Comparison of ENCODE assay signal across 8 mouse cellular contexts in the genomic region with DNA sequence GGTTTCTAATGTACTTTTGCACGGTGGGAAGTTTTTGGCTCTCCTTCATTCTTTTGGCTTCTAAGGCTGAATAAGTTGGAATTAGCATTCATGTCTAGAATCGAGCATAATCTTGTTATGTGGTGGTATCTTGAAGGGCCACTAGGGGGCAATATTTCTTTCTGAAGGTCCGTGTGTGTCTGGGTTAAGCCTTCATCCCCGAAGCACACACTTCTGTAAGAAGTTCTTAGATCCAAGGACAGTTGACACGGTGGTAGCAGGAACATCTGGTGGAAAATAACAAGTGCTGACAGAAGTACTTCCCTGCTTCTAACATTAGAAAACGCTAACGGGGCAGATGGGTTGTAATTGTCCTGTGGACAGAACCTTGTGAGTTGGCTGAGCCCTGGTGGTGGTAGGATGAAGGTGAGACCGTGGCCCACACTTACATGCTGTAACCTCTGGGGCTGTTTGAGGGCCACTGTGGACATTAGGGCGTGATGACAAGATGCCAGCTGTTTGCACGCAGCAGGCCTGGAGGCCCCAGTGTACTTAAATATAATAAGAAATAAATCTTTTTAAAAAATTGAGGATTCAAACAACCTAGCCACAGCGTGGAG. TPM values are rescaled to one million over a fixed set of nuclear protein-coding genes. Genes with fewer than 3 reads are reported as not detected.
DNase-seq lines count a peak whose midpoint lies in the region; ATAC-seq and TF ChIP-seq lines count a peak whose summit lies in the region.

No protein-coding gene starts in this region.

- ATAC-seq in midbrain, embryonic 14.5 days (ENCODE audit: low FRiP score, low TSS enrichment): no peak
- no peak for ATAC-seq in midbrain, embryonic 16.5 days
- no peak for ATAC-seq in embryonic facial prominence, embryonic 14.5 days (ENCODE audit: low read depth)

- 62% methylated on average over 11 of the region's 11 CpGs for WGBS in midbrain, embryonic 14.5 days
- 57% methylated on average over 11 of the region's 11 CpGs for WGBS in midbrain, embryonic 16.5 days
- 51% methylated on average over 11 of the region's 11 CpGs for WGBS in embryonic facial prominence, embryonic 14.5 days

- H3K27ac ChIP-seq in gastrocnemius, adult 2 months: peak overlapping the region; percentile 67
- no peak overlapping the region for H3K27ac ChIP-seq in midbrain, embryonic 14.5 days (replicated peaks; ENCODE audit: low read depth, low read length)
- H3K27ac ChIP-seq in midbrain, embryonic 16.5 days (ENCODE audit: low read length): no peak overlapping the region
- no peak overlapping the region for H3K27ac ChIP-seq in embryonic facial prominence, embryonic 14.5 days (replicated peaks; ENCODE audit: low read depth, low read length)

- no peaks in the 10 kb centered on the region for H3K9me3 ChIP-seq in midbrain, embryonic 14.5 days (ENCODE audit: control insufficient read depth, low read length)
- H3K9me3 ChIP-seq in midbrain, embryonic 16.5 days (replicated peaks; ENCODE audit: control insufficient read depth, low read length, poor library complexity, severe bottlenecking): no peaks in the 10 kb centered on the region
- no peaks in the 10 kb centered on the region for H3K9me3 ChIP-seq in embryonic facial prominence, embryonic 14.5 days (ENCODE audit: control insufficient read depth, low read length)

- TF ChIP-seq CTCF in gastrocnemius, adult 2 months (IDR thresholded peaks at IDR 0.05): peak; percentile 73

- H3K4me2 ChIP-seq in midbrain, embryonic 14.5 days (ENCODE audit: low read length): no peak overlapping the region
- H3K4me2 ChIP-seq in midbrain, embryonic 16.5 days (ENCODE audit: low read length): no peak overlapping the region
- H3K4me2 ChIP-seq in embryonic facial prominence, embryonic 14.5 days (ENCODE audit: low read depth, low read length): no peak overlapping the region

- peak overlapping the region; percentile 99 for H3K4me3 ChIP-seq in gastrocnemius, adult 2 months
- no peak overlapping the region for H3K4me3 ChIP-seq in midbrain, embryonic 14.5 days (replicated peaks; ENCODE audit: low read depth, low read length)
- no peak overlapping the region for H3K4me3 ChIP-seq in midbrain, embryonic 16.5 days (ENCODE audit: low read depth, low read length)
- H3K4me3 ChIP-seq in embryonic facial prominence, embryonic 14.5 days (ENCODE audit: low read depth, low read length): no peak overlapping the region

- H3K4me1 ChIP-seq in midbrain, embryonic 14.5 days (ENCODE audit: control insufficient read depth, insufficient read depth, low read length): 0 out of 2 replicates have a peak, but pooled peaks cover 3% of the 10 kb centered on the region
- H3K4me1 ChIP-seq in midbrain, embryonic 16.5 days (ENCODE audit: control insufficient read depth, insufficient read depth, low read length): peaks cover 10% of the 10 kb centered on the region; the same call in 1 of the 2 replicates
- H3K4me1 ChIP-seq in embryonic facial prominence, embryonic 14.5 days (ENCODE audit: control insufficient read depth, insufficient read depth, low read length): peaks cover 12% of the 10 kb centered on the region; the same call in 1 of the 2 replicates

- peak; percentile 59 for DNase-seq in gastrocnemius, adult 2 months
- DNase-seq in gastrocnemius, postnatal 4 days (ENCODE audit: low spot score in 2 of 2): no peak
- peak; percentile 72 for DNase-seq in midbrain, embryonic 14.5 days
- peak; percentile 75 for DNase-seq in embryonic facial prominence, embryonic 14.5 days (ENCODE audit: low spot score)
- DNase-seq in retina, postnatal 1 day: peak; percentile 74
- no peak for DNase-seq in cerebellum, adult 11-12 months
- DNase-seq in thymus, postnatal 4 days: no peak

- no peak overlapping the region for H3K9ac ChIP-seq in midbrain, embryonic 14.5 days (replicated peaks; ENCODE audit: low read length)
- H3K9ac ChIP-seq in midbrain, embryonic 16.5 days (ENCODE audit: low read depth, low read length): no peak overlapping the region
- H3K9ac ChIP-seq in embryonic facial prominence, embryonic 14.5 days (ENCODE audit: low read depth, low read length): no peak overlapping the region

- H3K36me3 ChIP-seq in midbrain, embryonic 14.5 days (ENCODE audit: control insufficient read depth, insufficient read depth, low read length): no peaks in the 10 kb centered on the region
- no peaks in the 10 kb centered on the region for H3K36me3 ChIP-seq in midbrain, embryonic 16.5 days (ENCODE audit: control insufficient read depth, insufficient read depth, low read length)
- peaks cover 6% of the 10 kb centered on the region; the same call in 1 of the 2 replicates for H3K36me3 ChIP-seq in embryonic facial prominence, embryonic 14.5 days (ENCODE audit: control insufficient read depth, insufficient read depth, low read length)

- intact Hi-C loops in gastrocnemius, adult 2 months (cut with DNase I): loop anchor here (5.0 kb wide), 2 partner anchors 33 to 73 kb away; no protein-coding TSS in a partner anchor

- H3K27me3 ChIP-seq in midbrain, embryonic 14.5 days (ENCODE audit: control insufficient read depth, insufficient read depth, low read length): peaks cover 17% of the 10 kb centered on the region; the same call in 1 of the 2 replicates
- 0 out of 2 replicates have a peak, but pooled peaks cover 2% of the 10 kb centered on the region for H3K27me3 ChIP-seq in midbrain, embryonic 16.5 days (ENCODE audit: control insufficient read depth, insufficient read depth, low read depth, low read length)
- no peaks in the 10 kb centered on the region for H3K27me3 ChIP-seq in embryonic facial prominence, embryonic 14.5 days (replicated peaks; ENCODE audit: control insufficient read depth, insufficient read depth, low read length)

RNA-seq across cellular contexts. Expression of a gene that starts 44.1 kb away (rescaled TPM):
- 10 to 100 TPM; 66.2 to 83.3 TPM for total RNA-seq in gastrocnemius, adult 2 months (2021)
- 10 to 100 TPM; 58.4 to 59.1 TPM for total RNA-seq in gastrocnemius, postnatal 4 days (2021)
- polyA plus RNA-seq in midbrain, embryonic 14.5 days (2014; fragmentation: Nextera tagmentation; extraction: Ambion mirVana): 11.8 and 17.5 TPM in 2 replicates
- 8.0 and 9.5 TPM in 2 replicates for polyA plus RNA-seq in midbrain, embryonic 16.5 days (2015; fragmentation: Nextera tagmentation; extraction: Ambion mirVana)
- 39.2 and 40.4 TPM in 2 replicates for polyA plus RNA-seq in embryonic facial prominence, embryonic 14.5 days (2014; fragmentation: Nextera tagmentation; extraction: Ambion mirVana)

Comparison
In these comparisons a context has a peak if more than half of its experiments do, and no peak if none do; other contexts are left out.
1. DNase-seq: peak in gastrocnemius, adult 2 months (single experiment), midbrain, embryonic 14.5 days (single experiment), embryonic facial prominence, embryonic 14.5 days (single experiment) and retina, postnatal 1 day (single experiment); none in gastrocnemius, postnatal 4 days (0 of 2), cerebellum, adult 11-12 months (single experiment) and thymus, postnatal 4 days (single experiment).